Mouse (Mus musculus) megakaryocyte, embryonic 14.5 days (primary cell): ENCODE results near the gene Rinl.

Source experiments
- FLI1 ChIP-seq: IDR thresholded peaks from 2 replicates; pipeline ENCODE4 v1.6.1; 2012; ENCODE audit warnings: low read length, inconsistent platforms, mixed read lengths
- GATA1 ChIP-seq: IDR thresholded peaks from 3 replicates; pipeline ENCODE4 v1.6.1; 2012; ENCODE audit warnings: mixed read lengths, low read length, inconsistent platforms, borderline replicate concordance

GRCm38 (mm10) chr7:28830981-28831380 lies 42.2 kb downstream of the Rinl start:
- TF ChIP-seq GATA1 (no peak), FLI1 (no peak)
